Mouse (Mus musculus) limb, embryonic 14.5 days (tissue): ENCODE data around the gene Myo18b. TPM values are rescaled to one million over a fixed set of nuclear protein-coding genes. Genes with fewer than 3 reads are reported as not detected.

Experiments used
- ATAC-seq: fragments of 200-750 bp; cut with Nextera tagmentation; 2 replicates; pipeline ENCODE4 v1.8.0; 2017; ENCODE audit warnings: low read depth, moderate number of reproducible peaks, moderate TSS enrichment; ENCODE audit not compliant: low FRiP score
- DNase-seq: peaks from one replicate; pipeline ENCODE4 v3.0.0-alpha.2; 2015; ENCODE audit warnings: low spot score
- H3K27ac ChIP-seq: fragments of 300-500 bp; sonication (generic); replicated peaks from 2 replicates; pipeline ENCODE4 v1.5.1; 2014; ENCODE audit warnings: low read depth, mild to moderate bottlenecking, low read length, moderate library complexity, mixed read lengths
- H3K27me3 ChIP-seq: fragments of 300-500 bp; sonication (generic); 2 replicates; pipeline ENCODE4 v1.6.1; 2014; ENCODE audit warnings: low read length, mixed read lengths; ENCODE audit not compliant: control insufficient read depth, insufficient read depth
- H3K36me3 ChIP-seq: fragments of 300-500 bp; sonication (generic); 2 replicates; pipeline ENCODE4 v1.6.1; 2014; ENCODE audit warnings: mild to moderate bottlenecking, low read length, moderate library complexity, mixed read lengths; ENCODE audit not compliant: control insufficient read depth, insufficient read depth
- H3K4me1 ChIP-seq: fragments of 300-500 bp; sonication (generic); 2 replicates; pipeline ENCODE4 v1.6.1; 2014; ENCODE audit warnings: antibody characterized with exemption, low read length, mixed read lengths; ENCODE audit not compliant: control insufficient read depth, insufficient read depth
- H3K4me2 ChIP-seq: fragments of 300-500 bp; sonication (generic); replicated peaks from 2 replicates; pipeline ENCODE4 v1.6.1; 2014; ENCODE audit warnings: low read depth, mild to moderate bottlenecking, low read length, moderate library complexity; ENCODE audit not compliant: severe bottlenecking
- H3K4me3 ChIP-seq: fragments of 300-500 bp; sonication (generic); replicated peaks from 2 replicates; pipeline ENCODE4 v1.5.1; 2014; ENCODE audit warnings: low read length
- H3K9ac ChIP-seq: fragments of 300-500 bp; sonication (generic); 2 replicates; pipeline ENCODE4 v1.6.1; 2014; ENCODE audit warnings: mild to moderate bottlenecking, low read depth, low read length, moderate library complexity; ENCODE audit not compliant: severe bottlenecking
- H3K9me3 ChIP-seq: fragments of 300-500 bp; sonication (generic); 2 replicates; pipeline ENCODE4 v1.6.1; 2016; ENCODE audit warnings: low read length; ENCODE audit not compliant: control insufficient read depth
- POLR2A ChIP-seq: fragments of 200-500 bp; IDR thresholded peaks from 2 replicates; pipeline ENCODE4 v1.8.0; 2012; ENCODE audit warnings: inconsistent platforms, mild to moderate bottlenecking, moderate library complexity, borderline replicate concordance; ENCODE audit not compliant: insufficient read depth, insufficient read length; ENCODE audit errors: extremely low read depth
- WGBS: fragments of 180-500 bp; shearing (Covaris S2); extraction: QIAGEN DNeasy Blood & Tissue Kit; methylation state at CpG from one replicate; pipeline ENCODE4 v1.1.7; 2014; 5-methylcytosine and 5-hydroxymethylcytosine counted together
- polyA plus RNA-seq, 2 experiments: library from polyadenylated mRNA; depleted of rRNA in 1 of 2; stranded (reverse) in 1 of 2; unstranded in 1 of 2; fragments of >200 nt; fragmentation: Nextera tagmentation in 1 of 2; extraction: Ambion mirVana in 1 of 2; gene quantifications; 2 replicates each; pipeline versions ENCODE4 v1.2.1 to v1.2.3; 2012 to 2014

Myo18b gene
- polyA plus RNA-seq, 2 experiments: 3.7 to 6.5 TPM

GRCm38 (mm10) chr5:112707478-112707877 lies 188.7 kb downstream of the Myo18b start:
- ATAC-seq: no peak
- Histone ChIP-seq H3K27me3 (no peaks in the 10 kb centered on the region), H3K9ac (no peak overlapping the region), H3K4me3 (no peak overlapping the region), H3K4me2 (no peak overlapping the region), H3K4me1 (no peaks in the 10 kb centered on the region), H3K9me3 (no peaks in the 10 kb centered on the region), H3K36me3 (no peaks in the 10 kb centered on the region), H3K27ac (no peak overlapping the region)
- no peak for TF ChIP-seq POLR2A
- WGBS: 89% methylated on average over 2 of the region's 2 CpGs
- DNase-seq: no peak

GRCm38 (mm10) chr5:112700794-112701193 lies 195.4 kb downstream of the Myo18b start:
- Histone ChIP-seq H3K9me3 (no peaks in the 10 kb centered on the region), H3K4me2 (no peak overlapping the region), H3K4me1 (no peaks in the 10 kb centered on the region), H3K36me3 (no peaks in the 10 kb centered on the region), H3K9ac (no peak overlapping the region), H3K27ac (no peak overlapping the region), H3K27me3 (no peaks in the 10 kb centered on the region), H3K4me3 (no peak overlapping the region)
- ATAC-seq (no peak), DNase-seq (no peak)
- WGBS: 53% methylated on average over 3 of the region's 3 CpGs
- no peak for TF ChIP-seq POLR2A

- H3K27ac ChIP-seq: no peak overlapping the region
- WGBS: 82% methylated on average over 4 of the region's 4 CpGs
- no peaks in the 10 kb centered on the region for H3K9me3 ChIP-seq
- DNase-seq: no peak
- no peak for ATAC-seq
- no peaks in the 10 kb centered on the region for H3K4me1 ChIP-seq
- no peak overlapping the region for H3K4me3 ChIP-seq
- no peak overlapping the region for H3K9ac ChIP-seq
- TF ChIP-seq POLR2A: no peak
- no peaks in the 10 kb centered on the region for H3K27me3 ChIP-seq
- no peak overlapping the region for H3K4me2 ChIP-seq
- H3K36me3 ChIP-seq: no peaks in the 10 kb centered on the region
Observed at GRCm38 (mm10) chr5:112696683-112697082, 199.5 kb downstream of the Myo18b start.

- H3K4me3 ChIP-seq: no peak overlapping the region
- TF ChIP-seq POLR2A: no peak
- ATAC-seq: no peak
- H3K4me1 ChIP-seq: no peaks in the 10 kb centered on the region
- no peak overlapping the region for H3K27ac ChIP-seq
- no peak overlapping the region for H3K9ac ChIP-seq
- 41% methylated on average over 7 of the region's 7 CpGs for WGBS
- H3K9me3 ChIP-seq: no peaks in the 10 kb centered on the region
- no peak overlapping the region for H3K4me2 ChIP-seq
- H3K27me3 ChIP-seq: no peaks in the 10 kb centered on the region
- no peak for DNase-seq
- no peaks in the 10 kb centered on the region for H3K36me3 ChIP-seq
Observed at GRCm38 (mm10) chr5:112695254-112695711, 200.9 kb downstream of the Myo18b start.

- Histone ChIP-seq H3K9me3 (no peaks in the 10 kb centered on the region), H3K4me2 (no peak overlapping the region), H3K9ac (no peak overlapping the region), H3K27ac (no peak overlapping the region), H3K36me3 (no peaks in the 10 kb centered on the region), H3K27me3 (no peaks in the 10 kb centered on the region), H3K4me1 (no peaks in the 10 kb centered on the region), H3K4me3 (no peak overlapping the region)
- 78% methylated on average over 18 of the region's 18 CpGs for WGBS
- ATAC-seq (no peak), DNase-seq (no peak)
- no peak for TF ChIP-seq POLR2A
Observed at GRCm38 (mm10) chr5:112693286-112693849, 202.8 kb downstream of the Myo18b start.
